Mouse (Mus musculus) heart, postnatal 0 days (tissue): ENCODE data around the gene Rrn3. TPM values are rescaled to one million over a fixed set of nuclear protein-coding genes. Genes with fewer than 3 reads are reported as not detected.
A peak's percentile ranks its signal among the peaks of the same experiment; 100 is the strongest.
"Not testable (repeated sequence)": the region's sequence is repeated elsewhere in the genome, so short reads cannot be mapped to it uniquely, and the experiment has no call there.

Experiments
- ATAC-seq: fragments of 200-750 bp; cut with Nextera tagmentation; 2 replicates; pipeline ENCODE4 v1.8.0; 2017; ENCODE audit warnings: low read depth, moderate number of reproducible peaks, moderate library complexity; ENCODE audit not compliant: insufficient read depth
- DNase-seq: peaks from one replicate; pipeline ENCODE4 v3.0.0-alpha.2; 2016; ENCODE audit warnings: low spot score
- H3K27ac ChIP-seq: fragments of 300-500 bp; sonication (generic); 2 replicates; pipeline ENCODE4 v1.5.1; 2014; ENCODE audit warnings: low read depth, mild to moderate bottlenecking
- H3K27me3 ChIP-seq: fragments of 300-500 bp; sonication (generic); 2 replicates; pipeline ENCODE4 v1.6.1; 2014; ENCODE audit warnings: low read length, mixed read lengths; ENCODE audit not compliant: control insufficient read depth, insufficient read depth
- H3K36me3 ChIP-seq: fragments of 300-500 bp; sonication (generic); replicated peaks from 2 replicates; pipeline ENCODE4 v1.6.1; 2014; ENCODE audit warnings: low read length, mixed read lengths; ENCODE audit not compliant: control insufficient read depth, insufficient read depth
- H3K4me1 ChIP-seq: fragments of 300-500 bp; sonication (generic); 2 replicates; pipeline ENCODE4 v1.6.1; 2014; ENCODE audit warnings: antibody characterized with exemption; ENCODE audit not compliant: control insufficient read depth, insufficient read depth
- H3K4me2 ChIP-seq: fragments of 300-500 bp; sonication (generic); 2 replicates; pipeline ENCODE4 v1.6.1; 2014; ENCODE audit warnings: low read depth, mild to moderate bottlenecking, low read length, moderate library complexity
- H3K4me3 ChIP-seq: fragments of 300-500 bp; sonication (generic); 2 replicates; pipeline ENCODE4 v1.5.1; 2014; ENCODE audit warnings: low read depth, low read length
- H3K9ac ChIP-seq: fragments of 300-500 bp; sonication (generic); replicated peaks from 2 replicates; pipeline ENCODE4 v1.6.1; 2014; ENCODE audit warnings: low read depth, low read length, mixed read lengths
- H3K9me3 ChIP-seq: fragments of 300-500 bp; sonication (generic); replicated peaks from 2 replicates; pipeline ENCODE4 v1.6.1; 2016; ENCODE audit warnings: low read length; ENCODE audit not compliant: control insufficient read depth
- CTCF ChIP-seq: IDR thresholded peaks from 2 replicates; pipeline ENCODE4 v1.5.1; 2016; ENCODE audit warnings: antibody characterized with exemption, control low read depth, low read depth
- EP300 ChIP-seq: IDR thresholded peaks from 2 replicates; pipeline ENCODE4 v1.6.1; 2016; ENCODE audit warnings: antibody characterized with exemption, low read depth
- WGBS: fragments of 180-500 bp; shearing (Covaris S2); extraction: QIAGEN DNeasy Blood & Tissue Kit; methylation state at CpG from one replicate; pipeline ENCODE4 v1.1.7; 2014; 5-methylcytosine and 5-hydroxymethylcytosine counted together
- polyA plus RNA-seq: library from polyadenylated mRNA; unstranded; fragments of >200 nt; fragmentation: Nextera tagmentation; extraction: Ambion mirVana; gene quantifications from 2 replicates; pipeline ENCODE4 v1.2.1, GENCODE M21; 2015
- total RNA-seq: library from RNA; depleted of rRNA; stranded (reverse); fragments of >200 nt; gene quantifications from 2 replicates; pipeline ENCODE4 v1.2.3, GENCODE M21; 2014; ENCODE audit warnings: low replicate concordance

The Rrn3 gene
- total and polyA plus RNA-seq, 2 experiments from 2014 or later: 49.9 to 59.0 TPM

DNA sequence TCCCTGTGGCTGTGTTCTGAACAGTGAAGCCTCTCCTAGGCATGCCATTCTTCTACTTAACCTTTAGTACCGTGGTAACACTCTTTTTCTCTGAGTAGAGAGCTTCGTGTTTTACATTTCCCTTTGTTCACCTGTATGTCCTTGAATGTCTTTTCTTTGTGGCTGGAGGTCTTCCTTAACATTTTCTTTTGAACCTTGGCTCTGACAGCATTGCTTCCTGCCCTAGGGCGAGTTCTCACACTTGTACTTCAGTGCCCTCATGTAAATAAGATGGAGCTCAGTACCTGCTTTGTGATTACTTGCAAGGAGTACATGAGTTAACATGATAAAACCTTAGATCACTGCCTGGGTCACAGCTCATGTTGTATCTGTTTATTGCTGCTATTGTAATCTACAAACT is 5.4 kb downstream of the Rrn3 start:
- WGBS: 85% methylated on average over 3 of the region's 3 CpGs
- H3K27me3 ChIP-seq: no peaks in the 10 kb centered on the region
- no peak overlapping the region for H3K9ac ChIP-seq
- peaks cover 63% of the 10 kb centered on the region for H3K36me3 ChIP-seq
- H3K4me3 ChIP-seq: no peak overlapping the region
- H3K9me3 ChIP-seq: no peaks in the 10 kb centered on the region
- TF ChIP-seq EP300 (no peak), CTCF (no peak)
- no peak overlapping the region for H3K4me2 ChIP-seq
- no peak for ATAC-seq
- H3K4me1 ChIP-seq: peaks cover 6% of the 10 kb centered on the region; the same call in 1 of the 2 replicates
- no peak for DNase-seq
- H3K27ac ChIP-seq: no peak overlapping the region

DNA sequence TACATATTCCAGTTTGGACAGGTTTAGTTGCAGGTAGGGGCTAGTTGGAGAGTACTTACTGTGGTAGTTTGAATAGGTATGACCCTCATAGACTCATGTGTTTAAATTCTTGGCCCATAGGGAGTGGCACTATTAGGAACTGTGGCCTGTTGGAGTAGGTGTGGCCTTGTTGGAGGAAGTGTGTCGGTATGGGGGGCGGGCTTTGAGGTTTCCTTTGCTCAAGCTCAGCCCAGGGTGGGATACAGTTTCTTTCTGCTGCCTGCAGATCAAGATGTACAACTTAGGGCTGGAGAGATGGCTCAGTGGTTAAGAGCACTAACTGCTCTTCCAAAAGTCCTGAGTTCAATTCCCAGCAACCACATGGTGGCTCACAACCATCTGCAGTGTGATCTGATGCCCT is 12.9 kb downstream of the Rrn3 start:
- not testable (repeated sequence) for H3K4me1 ChIP-seq, H3K27me3 ChIP-seq, H3K9me3 ChIP-seq, H3K27ac ChIP-seq, DNase-seq, H3K4me3 ChIP-seq, ATAC-seq, H3K4me2 ChIP-seq, H3K9ac ChIP-seq
- H3K36me3 ChIP-seq: peaks cover 84% of the 10 kb centered on the region
- WGBS: 93% methylated on average over 2 of the region's 2 CpGs

- TF ChIP-seq EP300 (no peak), CTCF (no peak)
- 89% methylated on average over 5 of the region's 5 CpGs for WGBS
- DNase-seq (no peak), ATAC-seq (no peak)
- Histone ChIP-seq H3K4me1 (no peaks in the 10 kb centered on the region), H3K4me3 (no peak overlapping the region), H3K9me3 (no peaks in the 10 kb centered on the region), H3K27ac (no peak overlapping the region), H3K4me2 (no peak overlapping the region), H3K27me3 (no peaks in the 10 kb centered on the region), H3K36me3 (peaks cover 87% of the 10 kb centered on the region), H3K9ac (no peak overlapping the region)
These were observed 16.3 kb downstream of the Rrn3 start for GRCm38 (mm10) chr16:13796746-13797175.

DNA sequence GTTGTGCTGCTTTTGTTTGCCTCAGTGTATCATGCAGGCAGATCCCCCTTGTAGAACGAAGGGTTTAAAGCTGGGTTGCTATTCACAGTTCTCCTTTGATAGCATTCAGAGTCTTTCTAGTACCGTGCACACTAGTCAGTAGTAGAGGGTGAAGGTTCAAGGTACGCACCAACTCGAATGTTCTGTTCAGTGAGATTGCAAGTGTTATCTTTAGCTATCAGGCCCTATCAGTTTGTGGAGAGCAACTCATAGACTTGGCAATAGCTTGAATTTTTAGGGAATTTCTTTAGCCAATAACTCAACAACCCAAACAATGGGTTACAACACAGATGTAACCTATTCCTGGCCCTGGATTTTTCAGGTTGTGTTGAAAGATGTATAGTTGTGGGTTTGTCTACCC is 20.7 kb downstream of the Rrn3 start:
- H3K36me3 ChIP-seq: peaks cover 83% of the 10 kb centered on the region
- TF ChIP-seq EP300 (no peak), CTCF (no peak)
- H3K27ac ChIP-seq: no peak overlapping the region
- ATAC-seq (no peak), DNase-seq (no peak)
- no peaks in the 10 kb centered on the region for H3K4me1 ChIP-seq
- H3K4me2 ChIP-seq: no peak overlapping the region
- H3K4me3 ChIP-seq: no peak overlapping the region
- H3K27me3 ChIP-seq: no peaks in the 10 kb centered on the region
- 90% methylated on average over 4 of the region's 4 CpGs for WGBS
- no peak overlapping the region for H3K9ac ChIP-seq
- no peaks in the 10 kb centered on the region for H3K9me3 ChIP-seq

DNA sequence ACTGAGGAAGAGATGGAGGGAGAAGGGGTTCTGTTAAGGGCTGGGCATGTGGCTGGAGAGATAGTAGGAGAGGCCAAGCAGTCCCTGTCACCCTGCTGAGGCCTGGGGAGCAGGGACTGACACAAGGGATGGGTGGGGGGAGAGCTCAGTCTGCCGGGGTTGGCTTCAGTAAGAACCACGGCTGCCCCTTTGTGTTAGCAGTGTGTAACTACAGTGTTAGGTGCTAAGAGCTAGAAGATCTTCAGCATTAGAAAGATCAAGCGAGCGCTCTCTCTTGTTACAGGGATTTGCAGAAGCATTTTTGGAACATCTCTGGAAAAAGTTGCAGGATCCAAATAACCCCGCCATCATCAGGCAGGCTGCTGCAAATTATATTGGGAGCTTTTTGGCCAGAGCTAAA is 24.2 kb downstream of the Rrn3 start:
- Histone ChIP-seq H3K4me3 (no peak overlapping the region), H3K36me3 (peaks cover 88% of the 10 kb centered on the region), H3K27me3 (no peaks in the 10 kb centered on the region), H3K4me1 (no peaks in the 10 kb centered on the region), H3K27ac (no peak overlapping the region), H3K9ac (no peak overlapping the region), H3K4me2 (no peak overlapping the region), H3K9me3 (no peaks in the 10 kb centered on the region)
- TF ChIP-seq EP300 (no peak), CTCF (0 out of 2 replicates have a peak, but pooled peaks have one; percentile 20)
- DNase-seq: no peak
- no peak for ATAC-seq
- WGBS: 71% methylated on average over 5 of the region's 5 CpGs

- Histone ChIP-seq H3K4me3 (no peak overlapping the region), H3K4me2 (no peak overlapping the region), H3K9ac (no peak overlapping the region), H3K36me3 (peaks cover 91% of the 10 kb centered on the region), H3K27me3 (no peaks in the 10 kb centered on the region), H3K27ac (no peak overlapping the region), H3K9me3 (no peaks in the 10 kb centered on the region), H3K4me1 (no peaks in the 10 kb centered on the region)
- 92% methylated on average over 4 of the region's 4 CpGs for WGBS
- DNase-seq (no peak), ATAC-seq (no peak)
- TF ChIP-seq CTCF (no peak), EP300 (no peak)
These were observed 27.1 kb downstream of the Rrn3 start for GRCm38 (mm10) chr16:13807616-13808015.
